Mouse (Mus musculus): ENCODE measurements around the gene Ech1. TPM values are rescaled to one million over a fixed set of nuclear protein-coding genes. Genes with fewer than 3 reads are reported as not detected.

Ech1 gene
- total and polyA plus RNA-seq, 3 experiments = 74.7 to 99.5 TPM; not detected in 1

- H3K36me3 ChIP-seq (ENCODE audit: control insufficient read depth in 1 of 2, insufficient read depth in 2 of 2, low read length in 2 of 2) = peaks cover 35 to 88% of the 10 kb centered on the region in 2 experiments
- H3K4me1 ChIP-seq (ENCODE audit: control insufficient read depth in 1 of 2, insufficient read depth in 2 of 2, low read length in 2 of 2) = peaks cover 18 to 77% of the 10 kb centered on the region in 2 experiments
- H3K4me3 ChIP-seq (ENCODE audit: control insufficient read depth in 1 of 2, insufficient read depth in 1 of 2, low read depth in 2 of 2, low read length in 2 of 2) = no peak overlapping the region
- TF ChIP-seq SMC3 (IDR thresholded peaks at IDR 0.05; ENCODE audit: low read depth, low read length) = no peak
- peak; percentile 68 for TF ChIP-seq GATA1 (IDR thresholded peaks at IDR 0.05; ENCODE audit: low read depth, low read length)
- 0 out of 2 replicates have a peak, but pooled peaks have one; percentile 17 for TF ChIP-seq MXI1 (IDR thresholded peaks at IDR 0.05; ENCODE audit: low read depth, low read length)
- no peak for TF ChIP-seq ZMIZ1 (IDR thresholded peaks at IDR 0.05; ENCODE audit: low read depth, low read length)
- no peak for TF ChIP-seq MYB (IDR thresholded peaks at IDR 0.05; ENCODE audit: low read depth, low read length)
- no peak for TF ChIP-seq KAT2A (conservative IDR thresholded peaks at IDR 0.05; ENCODE audit: low read depth, low read length)
- TF ChIP-seq POLR2A (IDR thresholded peaks at IDR 0.05; ENCODE audit: control insufficient read depth in 1 of 2, insufficient read depth in 1 of 2, low read depth in 1 of 2, low read length in 2 of 2, poor library complexity in 1 of 2) = peak in 1 of 2 experiments; percentile 11; a peak in 1 of 4 replicates
- no peak for TF ChIP-seq HCFC1 (IDR thresholded peaks at IDR 0.05; ENCODE audit: low read depth, low read length)
- H3K27me3 ChIP-seq (ENCODE audit: control insufficient read depth in 1 of 2, insufficient read depth in 2 of 2, low read length in 2 of 2) = no peaks in the 10 kb centered on the region
- H3K79me2 ChIP-seq (ENCODE audit: control insufficient read depth, insufficient read depth, low read length, poor library complexity) = peaks cover 19% of the 10 kb centered on the region
- no peak for DNase-seq (ENCODE audit: low read depth, low spot score)
- H3K27ac ChIP-seq (ENCODE audit: control insufficient read depth, low read depth, low read length) = peak overlapping the region; percentile 72
- H3K9me3 ChIP-seq (replicated peaks; ENCODE audit: insufficient read depth, low read length) = no peaks in the 10 kb centered on the region
- H3K9ac ChIP-seq (ENCODE audit: control insufficient read depth, low read depth, low read length, poor library complexity, severe bottlenecking) = 0 out of 2 replicates have a peak overlapping the region, but pooled peaks have one; percentile 13
Observed at GRCm38 (mm10) chr7:28820358-28821260, 4.4 kb upstream of the Ech1 start.

DNA sequence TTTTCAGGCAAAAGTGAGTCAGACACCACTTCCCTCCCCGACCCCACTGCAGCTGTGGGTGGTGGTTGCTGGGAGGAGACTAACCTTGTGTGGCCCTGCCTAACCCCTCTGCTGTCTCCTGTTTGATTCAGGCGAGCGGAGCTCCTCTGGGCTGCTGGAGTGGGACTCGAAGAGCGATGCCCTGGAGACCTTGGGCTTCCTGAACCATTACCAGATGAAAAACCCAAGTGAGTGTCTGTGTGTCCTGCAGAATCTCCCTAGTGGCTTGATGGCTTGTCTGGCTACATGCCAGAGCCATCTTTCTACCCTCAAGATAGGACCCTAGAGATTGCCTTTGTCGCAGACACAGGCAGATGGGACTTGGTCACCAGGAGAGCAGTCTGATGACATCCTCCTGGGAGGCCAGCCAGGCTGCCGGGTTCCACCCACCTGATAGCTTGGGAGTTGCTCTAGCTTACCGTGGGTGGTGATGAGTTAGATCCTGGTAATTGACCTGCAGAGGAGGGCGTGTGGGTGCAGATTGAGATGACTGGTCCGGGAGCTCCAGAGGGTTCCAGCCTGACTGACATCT, 3.7 kb upstream of the Ech1 start:
- Histone ChIP-seq H3K79me2 (ENCODE audit: control insufficient read depth, insufficient read depth, low read length, poor library complexity) (peaks cover 11% of the 10 kb centered on the region), H3K4me1 (ENCODE audit: control insufficient read depth in 1 of 2, insufficient read depth in 2 of 2, low read length in 2 of 2) (peaks cover 18 to 73% of the 10 kb centered on the region in 2 experiments)

DNA sequence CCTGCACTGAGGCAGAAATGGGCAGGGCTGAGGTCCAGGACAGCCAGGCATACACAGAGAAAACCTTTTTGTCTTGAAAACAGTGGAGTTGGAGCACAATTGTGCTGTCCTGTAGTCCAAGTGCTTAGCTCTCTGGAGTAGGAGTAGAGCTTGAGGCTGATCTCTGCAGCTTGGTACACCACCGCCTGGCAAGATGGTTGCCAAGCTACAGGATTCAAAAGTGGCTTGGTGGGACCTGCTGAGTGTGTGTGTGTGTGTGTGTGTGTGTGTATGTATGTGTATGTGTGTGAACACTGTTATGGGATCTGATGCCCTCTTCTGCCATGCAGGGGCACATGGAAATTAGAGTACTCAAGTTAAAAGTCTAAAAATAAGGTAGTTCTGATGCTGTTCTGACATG, 2.5 kb upstream of the Ech1 start:
- no peaks in the 10 kb centered on the region for H3K27me3 ChIP-seq (ENCODE audit: control insufficient read depth in 1 of 2, insufficient read depth in 2 of 2, low read length in 2 of 2)
- peaks cover 23 to 79% of the 10 kb centered on the region in 2 experiments for H3K36me3 ChIP-seq (ENCODE audit: control insufficient read depth in 1 of 2, insufficient read depth in 2 of 2, low read length in 2 of 2)
- no peak overlapping the region for H3K4me3 ChIP-seq (ENCODE audit: control insufficient read depth in 1 of 2, insufficient read depth in 1 of 2, low read depth in 2 of 2, low read length in 2 of 2)
- no peaks in the 10 kb centered on the region for H3K9me3 ChIP-seq (replicated peaks; ENCODE audit: insufficient read depth, low read length)
- peak overlapping the region; percentile 79; the same call in 1 of the 2 replicates for H3K27ac ChIP-seq (ENCODE audit: control insufficient read depth, low read depth, low read length)
- TF ChIP-seq ZMIZ1 (IDR thresholded peaks at IDR 0.05; ENCODE audit: low read depth, low read length) (peak; percentile 11; the same call in 1 of the 2 replicates), CHD1 (IDR thresholded peaks at IDR 0.05; ENCODE audit: low read depth, low read length) (no peak), UBTF (IDR thresholded peaks at IDR 0.05; ENCODE audit: borderline replicate concordance, insufficient read depth, low read depth, low read length) (no peak), ZC3H11A (IDR thresholded peaks at IDR 0.05; ENCODE audit: low read depth, low read length) (no peak), POLR2A (IDR thresholded peaks at IDR 0.05; ENCODE audit: control insufficient read depth in 1 of 2, insufficient read depth in 1 of 2, low read depth in 1 of 2, low read length in 2 of 2, poor library complexity in 1 of 2) (peak in 1 of 2 experiments; percentile 53; a peak in 1 of 4 replicates)
- no peak overlapping the region for H3K9ac ChIP-seq (ENCODE audit: control insufficient read depth, low read depth, low read length, poor library complexity, severe bottlenecking)
- H3K79me2 ChIP-seq (ENCODE audit: control insufficient read depth, insufficient read depth, low read length, poor library complexity) = peaks cover 6% of the 10 kb centered on the region
- no peak for DNase-seq (ENCODE audit: low read depth, low spot score)
- H3K4me1 ChIP-seq (ENCODE audit: control insufficient read depth in 1 of 2, insufficient read depth in 2 of 2, low read length in 2 of 2) = peaks cover 13 to 66% of the 10 kb centered on the region in 2 experiments

More for the DNA sequence above, 3.7 kb upstream of the Ech1 start:
- no peak overlapping the region for H3K9ac ChIP-seq (ENCODE audit: control insufficient read depth, low read depth, low read length, poor library complexity, severe bottlenecking)
- H3K27me3 ChIP-seq (ENCODE audit: control insufficient read depth in 1 of 2, insufficient read depth in 2 of 2, low read length in 2 of 2) = no peaks in the 10 kb centered on the region
- H3K36me3 ChIP-seq (ENCODE audit: control insufficient read depth in 1 of 2, insufficient read depth in 2 of 2, low read length in 2 of 2) = peaks cover 34 to 87% of the 10 kb centered on the region in 2 experiments
- H3K9me3 ChIP-seq (replicated peaks; ENCODE audit: insufficient read depth, low read length) = no peaks in the 10 kb centered on the region
- TF ChIP-seq POLR2AphosphoS2 (IDR thresholded peaks at IDR 0.05; ENCODE audit: low read length) = peak; percentile 53
- TF ChIP-seq POLR2A (IDR thresholded peaks at IDR 0.05; ENCODE audit: control insufficient read depth in 1 of 2, insufficient read depth in 1 of 2, low read depth in 1 of 2, low read length in 2 of 2, poor library complexity in 1 of 2) = peak in 1 of 2 experiments; percentile 10; a peak in 1 of 4 replicates
- no peak for TF ChIP-seq CHD2 (IDR thresholded peaks at IDR 0.05; ENCODE audit: low read length)
- peak; percentile 42; the same call in 1 of the 2 replicates for TF ChIP-seq SIN3A (IDR thresholded peaks at IDR 0.05; ENCODE audit: low read length)
- TF ChIP-seq ELF1 (IDR thresholded peaks at IDR 0.05; ENCODE audit: low read depth, low read length) = no peak
- TF ChIP-seq GATA1 (IDR thresholded peaks at IDR 0.05; ENCODE audit: low read depth, low read length) = 0 out of 2 replicates have a peak, but pooled peaks have one; percentile 24
- no peak for TF ChIP-seq ZKSCAN1 (IDR thresholded peaks at IDR 0.05; ENCODE audit: low read depth, low read length)
- TF ChIP-seq EP300 (IDR thresholded peaks at IDR 0.05; ENCODE audit: low read depth in 1 of 2, low read length in 2 of 2) = peak in 1 of 2 experiments; percentile 24; a peak in 1 of 4 replicates
- DNase-seq (ENCODE audit: low read depth, low spot score) = peak; percentile 81
- H3K4me3 ChIP-seq (ENCODE audit: control insufficient read depth in 1 of 2, insufficient read depth in 1 of 2, low read depth in 2 of 2, low read length in 2 of 2) = no peak overlapping the region
- peak overlapping the region; percentile 72 for H3K27ac ChIP-seq (ENCODE audit: control insufficient read depth, low read depth, low read length)
